Mouse (Mus musculus): ENCODE measurements around the gene Grasp. TPM values are rescaled to one million over a fixed set of nuclear protein-coding genes. Genes with fewer than 3 reads are reported as not detected.

Gene Grasp
- total and polyA plus RNA-seq, 3 experiments: 7.6 to 11.5 (median 10.9) TPM

DNA sequence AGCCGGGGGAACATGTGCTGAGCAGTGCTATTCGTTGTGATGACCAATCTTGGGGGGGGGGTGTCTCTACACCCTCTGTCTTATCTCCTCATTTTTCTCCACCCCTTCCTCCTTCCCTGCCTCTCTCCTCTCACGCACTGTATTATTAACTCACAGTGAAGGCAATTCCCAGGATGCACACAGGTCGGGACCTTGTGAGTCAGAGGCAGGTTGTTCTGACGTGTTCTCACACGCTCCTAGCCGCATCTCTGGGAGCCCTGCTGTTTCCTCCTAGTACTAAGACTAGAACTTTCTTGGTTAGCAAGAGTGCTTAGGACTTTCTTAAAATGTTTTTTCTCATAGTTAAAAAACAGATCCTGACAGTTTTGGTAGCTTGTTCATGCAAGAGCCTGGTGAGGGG lies 19.2 kb upstream of the Grasp start:
- H3K79me2 ChIP-seq (replicated peaks; ENCODE audit: control insufficient read depth, insufficient read depth, low read length): no peaks in the 10 kb centered on the region
- H3K4me3 ChIP-seq: no peak overlapping the region
- no peak overlapping the region for H3K9ac ChIP-seq (ENCODE audit: low read depth, low read length)
- 84% methylated on average over 7 of the region's 7 CpGs for WGBS
- H3K4me1 ChIP-seq (ENCODE audit: control insufficient read depth, insufficient read depth, low read length): no peaks in the 10 kb centered on the region
- no peak overlapping the region for H3K27ac ChIP-seq
- H3K36me3 ChIP-seq (ENCODE audit: control insufficient read depth, insufficient read depth, low read length): no peaks in the 10 kb centered on the region
- intact Hi-C loops (cut with DNase I): no loop called here
- TF ChIP-seq CTCF (IDR thresholded peaks at IDR 0.05) (no peak), EP300 (IDR thresholded peaks at IDR 0.05; ENCODE audit: insufficient read depth, low read depth, low read length) (no peak), POLR2A (IDR thresholded peaks at IDR 0.05; ENCODE audit: insufficient read depth, low read depth, low read length) (no peak)
- H3K27me3 ChIP-seq (ENCODE audit: control insufficient read depth, insufficient read depth, low read length): no peaks in the 10 kb centered on the region
- DNase-seq: no peak

DNA sequence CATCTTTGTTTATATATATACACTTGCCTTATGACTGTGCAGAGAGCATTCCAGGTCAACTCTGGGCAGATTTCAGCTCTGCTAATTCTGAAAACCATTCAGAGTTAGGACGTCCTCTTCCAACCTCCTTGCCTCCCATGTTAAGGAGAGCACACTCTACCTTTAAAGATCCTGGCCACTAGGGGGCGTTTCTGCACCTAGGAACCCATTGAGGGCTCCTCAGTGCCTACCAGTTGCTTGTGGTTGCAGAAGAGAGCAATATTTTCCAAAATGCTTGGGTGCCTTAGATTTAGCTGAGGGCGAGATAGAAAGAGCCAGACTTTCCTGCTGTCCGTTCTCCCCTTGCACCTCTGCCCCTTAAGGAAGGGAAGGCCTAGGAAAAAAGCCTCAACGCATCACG lies 13.8 kb upstream of the Grasp start:
- Histone ChIP-seq H3K4me3 (no peak overlapping the region), H3K79me2 (replicated peaks; ENCODE audit: control insufficient read depth, insufficient read depth, low read length) (no peaks in the 10 kb centered on the region), H3K36me3 (ENCODE audit: control insufficient read depth, insufficient read depth, low read length) (no peaks in the 10 kb centered on the region), H3K27ac (no peak overlapping the region), H3K27me3 (ENCODE audit: control insufficient read depth, insufficient read depth, low read length) (no peaks in the 10 kb centered on the region), H3K9ac (ENCODE audit: low read depth, low read length) (no peak overlapping the region), H3K4me1 (ENCODE audit: control insufficient read depth, insufficient read depth, low read length) (peaks cover 4% of the 10 kb centered on the region; the same call in 1 of the 2 replicates)
- DNase-seq: no peak
- 0 out of 2 replicates have a peak, but pooled peaks have one; percentile 13 for TF ChIP-seq EP300 (IDR thresholded peaks at IDR 0.05; ENCODE audit: insufficient read depth, low read depth, low read length)
- TF ChIP-seq POLR2A (IDR thresholded peaks at IDR 0.05; ENCODE audit: insufficient read depth, low read depth, low read length): no peak
- peak; percentile 88 for TF ChIP-seq CTCF (IDR thresholded peaks at IDR 0.05)
- WGBS: 64% methylated on average over 6 of the region's 6 CpGs
- intact Hi-C loops (cut with DNase I): loop anchor here (1.0 kb wide), 1 partner anchor 27 kb away; no protein-coding TSS in a partner anchor

DNA sequence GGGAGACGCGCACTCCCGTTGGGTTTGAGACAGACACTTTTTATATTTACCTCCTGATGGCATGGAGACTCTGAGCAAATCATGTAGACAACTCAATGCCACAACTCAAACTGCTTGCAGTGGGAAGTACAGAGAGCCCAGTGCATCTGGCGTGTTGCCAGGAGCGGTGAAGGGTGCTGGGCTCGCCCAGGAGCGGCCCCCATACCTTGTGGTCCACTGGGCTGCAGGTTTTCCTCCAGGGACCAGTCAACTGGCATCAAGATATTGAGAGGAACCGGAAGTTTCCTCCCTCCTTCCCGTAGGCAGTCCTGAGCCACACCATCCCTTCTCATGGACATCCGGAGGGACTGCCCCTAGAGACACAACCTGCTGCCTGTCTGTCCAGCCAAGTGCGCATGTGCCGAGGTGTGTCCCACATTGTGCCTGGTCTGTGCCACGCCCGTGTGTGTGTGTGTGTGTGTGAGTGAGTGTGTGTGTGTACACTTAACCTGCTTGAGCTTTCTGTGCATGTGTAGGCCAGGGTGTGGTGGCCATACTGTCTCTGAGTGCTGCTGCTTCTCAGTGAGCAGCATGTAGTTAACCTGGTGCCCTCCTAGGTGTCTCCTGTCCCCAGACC lies 12.9 kb upstream of the Grasp start:
- H3K79me2 ChIP-seq (replicated peaks; ENCODE audit: control insufficient read depth, insufficient read depth, low read length): no peaks in the 10 kb centered on the region
- TF ChIP-seq POLR2A (IDR thresholded peaks at IDR 0.05; ENCODE audit: insufficient read depth, low read depth, low read length): no peak
- peak; percentile 23; the same call in 1 of the 2 replicates for TF ChIP-seq EP300 (IDR thresholded peaks at IDR 0.05; ENCODE audit: insufficient read depth, low read depth, low read length)
- TF ChIP-seq CTCF (IDR thresholded peaks at IDR 0.05): no peak
- no peak overlapping the region for H3K9ac ChIP-seq (ENCODE audit: low read depth, low read length)
- no peak overlapping the region for H3K4me3 ChIP-seq
- peak; percentile 51 to 57 for DNase-seq
- intact Hi-C loops (cut with DNase I): loop anchor here (1.0 kb wide), 1 partner anchor 26 kb away; no protein-coding TSS in a partner anchor
- no peak overlapping the region for H3K27ac ChIP-seq
- 69% methylated on average over 14 of the region's 14 CpGs for WGBS
- H3K27me3 ChIP-seq (ENCODE audit: control insufficient read depth, insufficient read depth, low read length): no peaks in the 10 kb centered on the region
- H3K36me3 ChIP-seq (ENCODE audit: control insufficient read depth, insufficient read depth, low read length): no peaks in the 10 kb centered on the region
- peaks cover 4% of the 10 kb centered on the region; the same call in 1 of the 2 replicates for H3K4me1 ChIP-seq (ENCODE audit: control insufficient read depth, insufficient read depth, low read length)

DNA sequence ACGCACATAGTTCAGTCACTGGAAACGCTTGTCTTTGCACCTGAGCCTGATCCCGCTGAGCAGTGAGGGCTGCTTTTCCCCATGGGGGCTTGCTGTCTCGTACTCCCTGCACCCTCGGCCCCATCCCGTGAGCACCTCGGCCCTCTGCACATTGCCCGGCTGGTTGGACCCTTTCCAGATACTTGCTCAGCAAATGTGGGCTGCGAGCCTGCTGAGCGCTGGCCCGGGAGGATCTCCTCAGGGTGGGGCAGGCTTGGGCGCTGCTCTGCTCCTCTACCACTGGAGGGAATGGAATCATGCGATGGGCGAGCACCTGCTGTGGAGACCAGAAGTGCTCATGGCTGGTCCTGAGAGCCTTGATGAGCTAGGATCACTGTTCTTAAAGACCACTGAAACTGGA lies 11.6 kb upstream of the Grasp start:
- Histone ChIP-seq H3K9ac (ENCODE audit: low read depth, low read length) (no peak overlapping the region), H3K27ac (no peak overlapping the region), H3K27me3 (ENCODE audit: control insufficient read depth, insufficient read depth, low read length) (no peaks in the 10 kb centered on the region), H3K36me3 (ENCODE audit: control insufficient read depth, insufficient read depth, low read length) (no peaks in the 10 kb centered on the region), H3K4me1 (ENCODE audit: control insufficient read depth, insufficient read depth, low read length) (peaks cover 4% of the 10 kb centered on the region; the same call in 1 of the 2 replicates), H3K79me2 (replicated peaks; ENCODE audit: control insufficient read depth, insufficient read depth, low read length) (no peaks in the 10 kb centered on the region), H3K4me3 (no peak overlapping the region)
- peak in 1 of 2 experiments; percentile 64 for DNase-seq
- WGBS: 48% methylated on average over 14 of the region's 14 CpGs
- intact Hi-C loops (cut with DNase I): no loop called here
- TF ChIP-seq CTCF (IDR thresholded peaks at IDR 0.05): no peak
- TF ChIP-seq EP300 (IDR thresholded peaks at IDR 0.05; ENCODE audit: insufficient read depth, low read depth, low read length): no peak
- no peak for TF ChIP-seq POLR2A (IDR thresholded peaks at IDR 0.05; ENCODE audit: insufficient read depth, low read depth, low read length)

DNA sequence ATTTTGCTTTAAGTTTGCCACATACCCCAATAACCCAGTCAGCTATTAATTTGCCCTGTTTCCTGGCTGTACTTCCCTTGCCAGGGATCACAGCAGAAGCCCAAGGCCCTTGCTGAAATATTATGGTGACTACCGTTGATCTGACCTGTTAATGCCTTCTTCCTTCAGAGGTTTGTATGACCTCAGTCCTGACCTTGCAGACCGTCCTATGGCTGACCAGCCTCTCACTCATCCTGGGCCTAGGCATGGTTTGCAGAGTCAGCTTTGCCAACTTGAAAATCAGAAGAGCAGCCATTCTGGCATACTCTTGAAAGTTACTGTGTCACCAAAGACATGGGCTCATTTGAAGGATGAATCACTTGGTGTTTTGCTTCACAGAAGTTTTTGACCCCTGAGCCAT lies 8.9 kb upstream of the Grasp start:
- Histone ChIP-seq H3K27me3 (ENCODE audit: control insufficient read depth, insufficient read depth, low read length) (no peaks in the 10 kb centered on the region), H3K36me3 (ENCODE audit: control insufficient read depth, insufficient read depth, low read length) (no peaks in the 10 kb centered on the region), H3K4me3 (no peak overlapping the region), H3K79me2 (replicated peaks; ENCODE audit: control insufficient read depth, insufficient read depth, low read length) (no peaks in the 10 kb centered on the region), H3K27ac (no peak overlapping the region), H3K4me1 (ENCODE audit: control insufficient read depth, insufficient read depth, low read length) (peaks cover 4% of the 10 kb centered on the region; the same call in 1 of the 2 replicates), H3K9ac (ENCODE audit: low read depth, low read length) (no peak overlapping the region)
- intact Hi-C loops (cut with DNase I): no loop called here
- no peak for DNase-seq
- WGBS: 69% methylated on average over 2 of the region's 2 CpGs
- TF ChIP-seq EP300 (IDR thresholded peaks at IDR 0.05; ENCODE audit: insufficient read depth, low read depth, low read length) (no peak), POLR2A (IDR thresholded peaks at IDR 0.05; ENCODE audit: insufficient read depth, low read depth, low read length) (no peak), CTCF (IDR thresholded peaks at IDR 0.05) (no peak)

DNA sequence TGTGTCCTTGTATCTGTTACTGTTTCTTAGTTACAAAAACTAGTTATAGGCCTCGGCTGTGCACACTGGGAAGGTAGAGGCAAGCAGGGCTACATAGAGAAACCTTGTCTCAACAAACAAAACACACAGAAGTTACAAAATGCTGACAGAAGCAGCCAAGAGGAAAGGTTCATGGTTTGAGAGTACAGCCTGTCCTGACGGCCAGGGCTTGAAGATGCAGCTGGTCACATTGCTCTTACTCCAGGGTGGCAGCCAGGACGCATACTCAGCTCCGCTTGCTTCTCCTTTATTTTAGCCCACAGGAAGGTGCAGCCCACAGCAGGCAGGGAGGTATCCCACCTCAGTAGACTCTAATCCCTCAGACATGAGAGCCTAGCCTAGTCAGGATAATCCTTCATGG lies 8.0 kb upstream of the Grasp start:
- intact Hi-C loops (cut with DNase I): no loop called here
- no peak overlapping the region for H3K9ac ChIP-seq (ENCODE audit: low read depth, low read length)
- no peak overlapping the region for H3K27ac ChIP-seq
- TF ChIP-seq EP300 (IDR thresholded peaks at IDR 0.05; ENCODE audit: insufficient read depth, low read depth, low read length) (no peak), POLR2A (IDR thresholded peaks at IDR 0.05; ENCODE audit: insufficient read depth, low read depth, low read length) (no peak)
- DNase-seq: no peak
- WGBS: 81% methylated on average over 4 of the region's 4 CpGs
- H3K36me3 ChIP-seq (ENCODE audit: control insufficient read depth, insufficient read depth, low read length): no peaks in the 10 kb centered on the region
- H3K4me3 ChIP-seq: no peak overlapping the region
- H3K27me3 ChIP-seq (ENCODE audit: control insufficient read depth, insufficient read depth, low read length): no peaks in the 10 kb centered on the region
- H3K4me1 ChIP-seq (ENCODE audit: control insufficient read depth, insufficient read depth, low read length): peaks cover 4% of the 10 kb centered on the region; the same call in 1 of the 2 replicates
- no peaks in the 10 kb centered on the region for H3K79me2 ChIP-seq (replicated peaks; ENCODE audit: control insufficient read depth, insufficient read depth, low read length)

Data from heart, adult 2 months (tissue).